In genomic region chr19:32552106-32552505, GRCm38 (mm10) we compare ENCODE assay signal across 21 mouse cellular contexts. TPM values are rescaled to one million over a fixed set of nuclear protein-coding genes. Genes with fewer than 3 reads are reported as not detected.
DNase-seq lines count a peak whose midpoint lies in the region; ATAC-seq and TF ChIP-seq lines count a peak whose summit lies in the region.
"Had no signal": no experiment of that assay in that cellular context is flagged by ENCODE, and none has a peak within 500 bp of the region (broad histone marks: within the 10 kb centered on the region; RNA-seq: fewer than 3 reads in every experiment).

No protein-coding gene starts in this region.

- no peaks in the 10 kb centered on the region for H3K4me1 ChIP-seq in forebrain, postnatal 0 days (ENCODE audit: insufficient read depth)
- H3K4me1 ChIP-seq: heart, embryonic 15.5 days; hindbrain, embryonic 12.5 days; lung, embryonic 15.5 days had no signal

- peak; percentile 40 to 50 for DNase-seq in heart, adult 18-20 months
- DNase-seq in heart, postnatal 25 days (ENCODE audit: low spot score), result no peak
- DNase-seq in kidney, postnatal 36 days, result peak; percentile 13 to 14
- no peak for DNase-seq in kidney, postnatal 25 days
- peak; percentile 80 for DNase-seq in NIH3T3 (ENCODE audit: low read depth)
- DNase-seq in skeletal muscle tissue, adult 2 months (ENCODE audit: low read depth, low spot score), result peak; percentile 27
- no peak for DNase-seq in forebrain, postnatal 0 days
- no peak for DNase-seq in urinary bladder, postnatal 14 days (ENCODE audit: low spot score)
- DNase-seq: cerebellum, adult 2 months; cerebellum, postnatal 36 days; gastrocnemius, postnatal 10 days; retina, postnatal 1 day; thymus, postnatal 14 days had no signal

- no peak overlapping the region for H3K27ac ChIP-seq in forebrain, postnatal 0 days (ENCODE audit: low read depth, low read length)
- H3K27ac ChIP-seq: embryonic facial prominence, embryonic 15.5 days; heart, embryonic 15.5 days; hindbrain, embryonic 12.5 days; layer of hippocampus, adult 2 months; limb, embryonic 15.5 days; lung, embryonic 15.5 days had no signal

- TF ChIP-seq CTCF in forebrain, postnatal 0 days (IDR thresholded peaks at IDR 0.05; ENCODE audit: low read depth), result no peak

- no peaks in the 10 kb centered on the region for H3K27me3 ChIP-seq in forebrain, postnatal 0 days (ENCODE audit: insufficient read depth, low read length)
- H3K27me3 ChIP-seq: CH12.LX; embryonic facial prominence, embryonic 15.5 days; heart, embryonic 15.5 days; hindbrain, embryonic 12.5 days; limb, embryonic 15.5 days; lung, embryonic 15.5 days had no signal

- no peak overlapping the region for H3K4me2 ChIP-seq in forebrain, postnatal 0 days (ENCODE audit: low read depth)
- H3K4me2 ChIP-seq: embryonic facial prominence, embryonic 15.5 days; heart, embryonic 15.5 days; hindbrain, embryonic 12.5 days; limb, embryonic 15.5 days; lung, embryonic 15.5 days; midbrain, embryonic 11.5 days had no signal

- WGBS in forebrain, postnatal 0 days, result 43% methylated on average over 1 of the region's 1 CpGs

- ATAC-seq in forebrain, postnatal 0 days, result no peak

- intact Hi-C loops in heart, postnatal 25 days (cut with DNase I), result no loop called here

- no peak overlapping the region for H3K9ac ChIP-seq in forebrain, postnatal 0 days
- H3K9ac ChIP-seq: embryonic facial prominence, embryonic 15.5 days; heart, embryonic 15.5 days; hindbrain, embryonic 12.5 days; limb, embryonic 15.5 days; lung, embryonic 15.5 days had no signal

- H3K9me3 ChIP-seq in forebrain, postnatal 0 days (ENCODE audit: low read length), result no peaks in the 10 kb centered on the region
- H3K9me3 ChIP-seq: embryonic facial prominence, embryonic 15.5 days; heart, embryonic 15.5 days; hindbrain, embryonic 12.5 days; limb, embryonic 15.5 days; lung, embryonic 15.5 days had no signal

- H3K4me3 ChIP-seq in forebrain, postnatal 0 days (ENCODE audit: low read depth, low read length), result no peak overlapping the region
- H3K4me3 ChIP-seq: embryonic facial prominence, embryonic 15.5 days; heart, embryonic 15.5 days; hindbrain, embryonic 12.5 days; layer of hippocampus, adult 2 months; limb, embryonic 15.5 days; lung, embryonic 15.5 days had no signal

- no peaks in the 10 kb centered on the region for H3K36me3 ChIP-seq in forebrain, postnatal 0 days (ENCODE audit: insufficient read depth)
- H3K36me3 ChIP-seq: embryonic facial prominence, embryonic 15.5 days; heart, embryonic 15.5 days; hindbrain, embryonic 12.5 days; limb, embryonic 15.5 days; lung, embryonic 15.5 days had no signal

RNA-seq across cellular contexts. Expression of gene Papss2, which starts 43.5 kb away (rescaled TPM):
- total RNA-seq in heart, adult 18-20 months (2021), result 10 to 100 TPM; 13.1 to 15.2 TPM
- 10 to 100 TPM; 12.3 to 14.9 TPM for total RNA-seq in heart, postnatal 25 days (2021)
- 3.3 and 3.8 TPM in 2 replicates for total RNA-seq in forebrain, postnatal 0 days (2014; rRNA removed)
- polyA plus RNA-seq in forebrain, postnatal 0 days (2015; fragmentation: Nextera tagmentation; extraction: Ambion mirVana), result 0.86 and 1.2 TPM in 2 replicates

Comparison
In these comparisons a context has a peak if more than half of its experiments do, and no peak if none do; other contexts are left out.
1. DNase-seq: peak in heart, adult 18-20 months (2 of 2), kidney, postnatal 36 days (2 of 2), NIH3T3 (single experiment) and skeletal muscle tissue, adult 2 months (single experiment); none in heart, postnatal 25 days (single experiment), kidney, postnatal 25 days (0 of 2), forebrain, postnatal 0 days (single experiment) and urinary bladder, postnatal 14 days (single experiment).